Comparison of ENCODE assay signal across 8 mouse cellular contexts in the genomic region with DNA sequence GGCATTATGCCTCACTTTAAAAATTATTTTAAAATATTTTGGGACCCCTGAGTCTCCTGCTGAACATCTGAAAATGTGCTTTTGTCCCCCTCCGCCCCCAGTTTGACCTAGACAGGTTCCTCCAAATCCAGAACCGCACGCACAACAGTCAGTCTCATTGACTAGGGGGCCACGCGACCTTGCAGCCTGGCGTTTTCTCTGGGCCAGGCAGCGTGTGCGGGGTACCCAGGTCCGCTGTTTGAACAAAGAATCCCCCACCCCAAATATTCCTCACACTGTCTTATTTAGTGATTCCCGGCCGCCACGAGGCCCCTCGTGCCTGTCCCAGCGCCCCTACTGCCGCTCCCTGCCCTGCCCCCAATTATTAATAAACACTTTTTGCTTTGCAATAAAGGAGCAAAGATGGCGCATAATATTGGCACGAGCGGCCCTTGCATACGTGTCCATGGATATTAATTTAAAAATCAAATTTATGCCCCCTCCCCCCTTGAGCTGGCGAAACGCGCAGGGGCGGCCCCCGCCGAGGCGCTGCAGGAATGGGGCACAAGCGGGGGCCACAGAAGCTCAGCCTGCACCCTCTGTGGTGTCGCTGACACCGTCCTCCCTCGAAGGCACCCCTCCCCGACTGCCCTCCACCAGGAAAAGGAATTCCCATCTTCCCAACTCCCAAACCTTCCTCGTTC. TPM values are rescaled to one million over a fixed set of nuclear protein-coding genes. Genes with fewer than 3 reads are reported as not detected.
A peak's percentile ranks its signal among the peaks of the same experiment; 100 is the strongest.
DNase-seq lines count a peak whose midpoint lies in the region; ATAC-seq and TF ChIP-seq lines count a peak whose summit lies in the region.

No protein-coding gene starts in this region.

- no peak for TF ChIP-seq POLR2A in spleen, adult 2 months (IDR thresholded peaks at IDR 0.05; ENCODE audit: low read depth, low read length)
- peak; percentile 38; the same call in 1 of the 2 replicates for TF ChIP-seq POLR2A in embryonic fibroblast, embryonic 13.5 days (IDR thresholded peaks at IDR 0.05; ENCODE audit: low read depth, low read length)

- no peaks in the 10 kb centered on the region for H3K36me3 ChIP-seq in spleen, adult 2 months (ENCODE audit: control insufficient read depth, insufficient read depth, low read length)
- H3K36me3 ChIP-seq in intestine, embryonic 15.5 days: 0 out of 2 replicates have a peak, but pooled peaks cover 9% of the 10 kb centered on the region

- peak overlapping the region; percentile 56 for H3K9ac ChIP-seq in intestine, embryonic 15.5 days

- TF ChIP-seq CTCF in spleen, adult 2 months (IDR thresholded peaks at IDR 0.05; ENCODE audit: extremely low read depth, insufficient read depth, insufficient read length, insufficient replicate concordance): no peak
- TF ChIP-seq CTCF in embryonic fibroblast, embryonic 13.5 days (IDR thresholded peaks at IDR 0.05; ENCODE audit: borderline replicate concordance, insufficient read depth, low read length): no peak

- peaks cover 17% of the 10 kb centered on the region for H3K27me3 ChIP-seq in spleen, adult 2 months (ENCODE audit: control insufficient read depth, insufficient read depth, low read length)
- H3K27me3 ChIP-seq in intestine, embryonic 15.5 days (replicated peaks): peaks cover 25% of the 10 kb centered on the region

- no peak for ATAC-seq in intestine, embryonic 15.5 days

- DNase-seq in spleen, adult 2 months (ENCODE audit: low read depth in 1 of 2, low spot score in 2 of 2): no peak
- DNase-seq in spleen, postnatal 36 days (ENCODE audit: low spot score in 2 of 2): no peak
- DNase-seq in lung, postnatal 14 days: peak; percentile 10
- DNase-seq in right cerebral cortex, postnatal 36 days (ENCODE audit: low spot score in 2 of 2): no peak
- no peak for DNase-seq in ovary, adult 18-20 months (ENCODE audit: low spot score)
- no peak for DNase-seq in urinary bladder, postnatal 10 days (ENCODE audit: low spot score)

- peak overlapping the region; percentile 67 for H3K4me3 ChIP-seq in spleen, adult 2 months (ENCODE audit: extremely low read depth, insufficient read depth, insufficient read length)
- H3K4me3 ChIP-seq in embryonic fibroblast, embryonic 13.5 days (ENCODE audit: insufficient read depth, low read length): peak overlapping the region; percentile 75
- H3K4me3 ChIP-seq in intestine, embryonic 15.5 days (replicated peaks): peak overlapping the region; percentile 56

- no peaks in the 10 kb centered on the region for H3K9me3 ChIP-seq in intestine, embryonic 15.5 days

- 2% methylated on average over 32 of the region's 32 CpGs for WGBS in spleen, adult 2 months
- under 1% methylated on average over 32 of the region's 32 CpGs for WGBS in intestine, embryonic 15.5 days

- H3K4me2 ChIP-seq in intestine, embryonic 15.5 days (replicated peaks): peak overlapping the region; percentile 96

- no peak overlapping the region for H3K27ac ChIP-seq in spleen, adult 2 months (ENCODE audit: insufficient read depth, low read length)
- H3K27ac ChIP-seq in embryonic fibroblast, embryonic 13.5 days (ENCODE audit: insufficient read depth, low read length): peak overlapping the region; percentile 72
- peak overlapping the region; percentile 77 for H3K27ac ChIP-seq in intestine, embryonic 15.5 days

- peaks cover 16% of the 10 kb centered on the region for H3K4me1 ChIP-seq in spleen, adult 2 months (ENCODE audit: control insufficient read depth, insufficient read depth, insufficient read length)
- H3K4me1 ChIP-seq in embryonic fibroblast, embryonic 13.5 days (ENCODE audit: control insufficient read depth, insufficient read depth, low read length): no peaks in the 10 kb centered on the region; the same call in 1 of the 2 replicates
- peaks cover 36% of the 10 kb centered on the region for H3K4me1 ChIP-seq in intestine, embryonic 15.5 days (replicated peaks)

RNA-seq across cellular contexts. Expression of a gene that starts 0.9 kb away (rescaled TPM):
- polyA plus RNA-seq in spleen, adult 2 months (2012; rRNA removed): 34.9 and 35.0 TPM in 2 replicates
- polyA plus RNA-seq in embryonic fibroblast, embryonic 13.5 days (2011; ENCODE audit: insufficient read length, low read depth, missing spikeins): 133 and 222 TPM in 2 replicates
- 66.8 and 77.9 TPM in 2 replicates for polyA plus RNA-seq in intestine, embryonic 15.5 days (2015; fragmentation: Nextera tagmentation; extraction: Ambion mirVana)

RNA-seq across cellular contexts. Expression of a gene that starts 23.9 kb away (rescaled TPM):
- 8.4 and 9.3 TPM in 2 replicates for polyA plus RNA-seq in spleen, adult 2 months (2012; rRNA removed)
- 21.2 and 25.5 TPM in 2 replicates for polyA plus RNA-seq in embryonic fibroblast, embryonic 13.5 days (2011; ENCODE audit: insufficient read length, low read depth, missing spikeins)
- 24.1 and 25.2 TPM in 2 replicates for polyA plus RNA-seq in intestine, embryonic 15.5 days (2015; fragmentation: Nextera tagmentation; extraction: Ambion mirVana)

RNA-seq across cellular contexts. Expression of a gene that starts 42.5 kb away (rescaled TPM):
- polyA plus RNA-seq in spleen, adult 2 months (2012; rRNA removed): not detected in 2 replicates
- not detected in 2 replicates for polyA plus RNA-seq in embryonic fibroblast, embryonic 13.5 days (2011; ENCODE audit: insufficient read length, low read depth, missing spikeins)
- polyA plus RNA-seq in intestine, embryonic 15.5 days (2015; fragmentation: Nextera tagmentation; extraction: Ambion mirVana): 0.23 TPM in 1 of 2 replicates, not detected in the other
